Mouse (Mus musculus): ENCODE results near the gene Tyw1. TPM values are rescaled to one million over a fixed set of nuclear protein-coding genes. Genes with fewer than 3 reads are reported as not detected.
"Not testable (repeated sequence)": the region's sequence is repeated elsewhere in the genome, so short reads cannot be mapped to it uniquely, and the experiment has no call there.

Gene Tyw1
- total RNA-seq (2021), result 10 to 100 TPM; 13.1 to 14.6 TPM
- long read RNA-seq, experiment 1, transcript Tyw1-201 (16 exons, 3,044 nt), result major isoform, 23 of 30 reads
- long read RNA-seq, experiment 1, partial matches to known transcripts, result 0 of 30 reads
- long read RNA-seq, experiment 1, other reads (novel, unspliced or antisense), result 7 of 30 reads
- long read RNA-seq, experiment 2, transcript Tyw1-201 (16 exons, 3,044 nt), result major isoform, 21 of 29 reads
- long read RNA-seq, experiment 2, partial matches to known transcripts, result 4 of 29 reads
- long read RNA-seq, experiment 2, other reads (novel, unspliced or antisense), result 3 of 29 reads

- DNase-seq (ENCODE audit: low spot score in 2 of 2), result peak; percentile 91 to 96
Measured at GRCm38 (mm10) chr5:130255017-130255720, at the start of gene Tyw1, which contains the start of gene Sbds. Tyw1 (plus strand) TSS chr5:130255619. Sbds (minus strand) TSS chr5:130255530.

- no peak for DNase-seq (ENCODE audit: low spot score in 2 of 2)
Measured at GRCm38 (mm10) chr5:130207299-130207698, 48.1 kb upstream of the Tyw1 start.

- no peak for DNase-seq (ENCODE audit: low spot score in 2 of 2)
Measured at GRCm38 (mm10) chr5:130212956-130213355, 42.5 kb upstream of the Tyw1 start.

GRCm38 (mm10) chr5:130216781-130217180 is 38.6 kb upstream of the Tyw1 start, which contains the start of gene Tmem248:
Tmem248 (plus strand) TSS chr5:130217081.
- DNase-seq (ENCODE audit: low spot score in 2 of 2), result no peak

GRCm38 (mm10) chr5:130217406-130217805 is 38.0 kb upstream of the Tyw1 start:
- DNase-seq (ENCODE audit: low spot score in 2 of 2), result no peak

DNA sequence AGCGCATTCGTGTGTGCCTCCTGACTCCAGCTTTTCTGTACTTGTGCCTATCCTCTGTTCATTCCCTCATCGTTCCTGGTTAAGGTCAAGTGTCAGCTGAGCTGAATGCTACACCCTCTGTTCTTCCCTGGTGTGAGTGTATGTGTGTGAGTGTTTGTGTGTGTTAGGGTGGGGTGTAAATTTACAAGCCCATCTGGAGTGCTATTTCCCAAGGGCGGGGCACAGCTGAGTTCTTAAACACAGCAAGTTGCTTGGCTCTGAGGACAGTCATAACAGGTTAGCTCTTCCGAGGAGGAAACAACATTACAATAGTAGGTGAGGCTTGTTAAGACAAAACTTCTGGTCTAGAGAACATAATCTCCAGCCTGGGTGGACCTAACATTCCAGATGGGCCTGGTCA is 37.1 kb upstream of the Tyw1 start:
- no peak for DNase-seq (ENCODE audit: low spot score in 2 of 2)

- no peak for DNase-seq (ENCODE audit: low spot score in 2 of 2)
Measured at GRCm38 (mm10) chr5:130221316-130221715, 34.1 kb upstream of the Tyw1 start.

GRCm38 (mm10) chr5:130221760-130222145 is 33.7 kb upstream of the Tyw1 start:
- DNase-seq (ENCODE audit: low spot score in 2 of 2), result no peak

GRCm38 (mm10) chr5:130222146-130223004 is 33.0 kb upstream of the Tyw1 start:
- peak; percentile 92 to 93 for DNase-seq (ENCODE audit: low spot score in 2 of 2)

DNA sequence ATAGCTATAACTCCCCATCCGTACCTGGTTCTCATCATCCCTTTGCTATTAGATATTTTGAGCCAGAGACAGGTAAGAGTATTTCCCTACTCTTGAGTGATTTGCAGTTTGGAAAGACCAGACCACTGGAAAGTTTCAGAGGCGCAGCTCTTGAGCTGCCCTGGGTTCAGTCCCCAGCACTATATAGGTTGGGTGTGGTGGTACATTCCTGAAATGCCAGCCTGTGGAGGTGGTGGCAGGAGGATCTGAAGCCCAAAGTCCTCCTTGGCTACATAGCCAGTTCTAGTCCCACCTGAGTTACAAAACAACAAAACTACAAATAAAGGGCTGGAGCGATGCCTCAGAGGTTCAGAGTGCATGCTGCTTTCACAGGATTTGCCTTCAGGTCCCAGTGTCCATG is 28.6 kb upstream of the Tyw1 start:
- DNase-seq (ENCODE audit: low spot score in 2 of 2), result no peak

DNA sequence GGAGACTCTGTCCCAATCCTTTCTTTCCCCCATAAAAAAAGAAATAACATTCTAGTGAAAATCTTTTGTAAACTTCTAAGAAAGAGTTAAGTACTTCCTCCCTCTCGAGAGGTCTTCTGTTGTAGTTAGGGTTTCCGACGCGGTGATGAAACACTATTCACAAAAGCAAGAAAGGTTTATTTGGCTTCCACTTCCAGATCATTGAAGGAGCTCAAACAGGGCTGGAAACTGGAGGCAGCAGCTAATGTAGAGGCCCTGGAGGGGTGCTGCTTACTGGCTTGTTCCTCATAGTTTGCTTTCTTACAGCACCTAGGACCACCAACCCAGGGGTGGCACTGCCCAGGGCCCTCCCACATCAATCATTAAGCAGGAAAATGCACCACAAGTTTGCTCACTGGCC is 27.3 kb upstream of the Tyw1 start:
- DNase-seq (ENCODE audit: low spot score in 2 of 2), result no peak

- DNase-seq (ENCODE audit: low spot score in 2 of 2), result no peak
Measured at GRCm38 (mm10) chr5:130236302-130236701, 19.1 kb upstream of the Tyw1 start.

GRCm38 (mm10) chr5:130239236-130239635 is 16.2 kb upstream of the Tyw1 start:
- no peak for DNase-seq (ENCODE audit: low spot score in 2 of 2)

DNA sequence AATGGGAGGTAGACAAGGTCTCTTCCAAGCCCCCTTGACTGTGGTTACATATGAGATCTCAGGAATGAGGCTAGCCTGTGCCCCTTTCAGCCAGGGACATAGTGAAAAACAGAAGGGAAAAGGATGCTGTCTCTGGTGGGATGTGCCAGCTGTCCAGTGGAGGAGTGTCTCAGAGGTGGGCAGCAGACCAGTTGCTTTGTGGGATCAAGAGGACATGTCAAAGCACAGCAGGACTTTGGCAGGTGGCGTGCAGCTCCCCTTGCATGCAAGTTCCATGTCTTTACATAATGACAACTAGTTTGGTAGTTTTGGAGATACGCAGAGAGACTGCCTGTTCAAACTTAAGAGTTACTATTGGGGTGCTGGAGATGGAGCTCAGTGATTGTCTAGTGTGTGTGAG is 15.6 kb upstream of the Tyw1 start:
- DNase-seq (ENCODE audit: low spot score in 2 of 2), result no peak

GRCm38 (mm10) chr5:130241426-130241825 is 14.0 kb upstream of the Tyw1 start:
- DNase-seq (ENCODE audit: low spot score in 2 of 2), result no peak

GRCm38 (mm10) chr5:130247823-130248222 is 7.6 kb upstream of the Tyw1 start:
- no peak for DNase-seq (ENCODE audit: low spot score in 2 of 2)

DNA sequence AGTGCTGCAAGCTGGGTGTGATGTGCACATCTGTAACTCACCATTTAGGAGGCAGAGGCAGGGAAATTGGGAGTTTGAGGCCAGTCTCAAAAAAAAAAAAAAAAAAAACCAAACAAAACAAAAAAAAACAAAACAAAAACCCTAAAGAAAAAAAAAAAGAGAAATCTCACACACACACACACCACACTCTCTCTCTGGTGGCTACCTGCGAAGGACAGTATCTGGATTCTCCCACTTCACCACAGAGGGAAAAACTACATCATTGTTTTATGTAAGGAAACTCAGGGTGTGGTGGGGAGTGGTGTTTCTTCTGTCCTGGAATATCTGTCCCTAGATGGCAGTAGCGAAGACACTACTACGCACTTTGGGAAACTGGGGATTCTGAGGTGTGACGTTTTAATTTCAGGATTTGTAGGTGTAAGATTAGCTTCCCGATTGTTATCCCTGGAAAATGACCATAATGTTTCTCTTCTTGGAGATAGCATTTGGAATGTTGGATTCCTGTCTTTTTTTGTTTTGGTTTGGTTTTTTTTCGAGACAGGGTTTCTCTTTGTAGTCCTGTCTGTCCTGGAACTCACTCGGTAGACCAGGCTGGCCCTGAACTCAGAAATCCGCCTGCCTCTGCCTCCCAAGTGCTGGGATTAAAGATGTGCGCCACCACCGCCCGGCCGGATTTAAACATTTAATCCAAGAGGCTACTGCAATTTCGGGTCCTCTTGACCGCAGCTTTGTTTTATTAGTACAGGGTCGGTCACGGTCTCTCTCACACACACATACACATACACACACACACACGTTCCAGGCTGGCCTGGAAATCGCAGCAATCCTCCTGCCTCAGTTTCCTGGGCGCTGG is 1.0 kb upstream of the Tyw1 start:
- DNase-seq (ENCODE audit: low spot score in 2 of 2), result no peak

GRCm38 (mm10) chr5:130255799-130256525 is 543 bp downstream of the Tyw1 start:
- DNase-seq (ENCODE audit: low spot score in 2 of 2), result not testable (repeated sequence)

DNA sequence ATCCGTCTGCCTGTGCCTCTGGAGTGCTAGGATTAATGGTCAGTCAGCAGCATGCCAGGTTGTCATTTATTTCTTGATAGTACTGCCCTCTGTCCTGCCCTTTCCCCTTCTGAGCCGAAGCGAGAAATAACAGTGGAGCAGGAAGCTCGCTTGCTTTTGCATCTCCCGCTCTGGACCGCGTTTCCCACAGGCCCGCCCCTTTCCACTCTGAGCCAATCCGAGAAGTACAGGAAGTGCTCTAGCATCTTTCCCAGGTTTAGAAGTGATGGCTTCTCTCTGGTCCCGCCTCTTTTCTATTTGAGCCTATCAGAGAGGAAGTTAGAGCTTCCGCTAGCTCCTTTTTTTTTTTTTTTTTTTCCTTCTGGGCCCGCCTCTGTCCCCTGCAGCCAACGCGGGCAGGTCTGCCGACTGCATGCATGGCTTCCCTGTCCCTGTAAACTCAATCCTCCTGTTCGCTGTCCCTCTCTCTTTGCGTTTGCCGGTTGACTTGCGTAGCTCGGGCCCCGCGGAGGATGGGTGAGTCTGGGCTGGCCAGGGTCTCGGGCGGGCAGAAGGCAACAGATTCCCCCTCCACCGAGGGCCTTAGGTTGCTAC is 1.4 kb downstream of the Tyw1 start:
- DNase-seq (ENCODE audit: low spot score in 2 of 2), result peak; percentile 80 to 92

- no peak for DNase-seq (ENCODE audit: low spot score in 2 of 2)
Measured at GRCm38 (mm10) chr5:130257303-130257702, 1.9 kb downstream of the Tyw1 start.
